Mouse (Mus musculus) adrenal gland, adult 2 months (tissue): Measurements from ENCODE around the gene Nvl. TPM values are rescaled to one million over a fixed set of nuclear protein-coding genes. Genes with fewer than 3 reads are reported as not detected.

ENCODE experiments used
- DNase-seq: peaks from one replicate; pipeline ENCODE4 v3.0.0; 2021
- long read RNA-seq: library from polyadenylated mRNA; stranded (forward); transcript quantifications from one replicate; pipeline ENCODE4 v2.0.0, GENCODE M21; 2021
- polyA plus RNA-seq: library from polyadenylated mRNA; depleted of rRNA; stranded (reverse); fragments of >200 nt; gene quantifications from 2 replicates; pipeline ENCODE4 v1.2.3, GENCODE M21; 2012; rRNA removed
- total RNA-seq, 2 experiments: library from RNA; stranded (reverse); gene quantifications; 2 replicates each; pipeline ENCODE4 v1.2.3; 2021

The Nvl gene
- 10 to 100 TPM; 15.3 to 16.6 TPM for total RNA-seq
- polyA plus RNA-seq: 6.3 and 7.0 TPM in 2 replicates
- long read RNA-seq, full-length matches to known transcripts: 7 of 12 reads
- long read RNA-seq, partial matches to known transcripts: 1 of 12 reads
- long read RNA-seq, other reads (novel, unspliced or antisense): 4 of 12 reads

DNA sequence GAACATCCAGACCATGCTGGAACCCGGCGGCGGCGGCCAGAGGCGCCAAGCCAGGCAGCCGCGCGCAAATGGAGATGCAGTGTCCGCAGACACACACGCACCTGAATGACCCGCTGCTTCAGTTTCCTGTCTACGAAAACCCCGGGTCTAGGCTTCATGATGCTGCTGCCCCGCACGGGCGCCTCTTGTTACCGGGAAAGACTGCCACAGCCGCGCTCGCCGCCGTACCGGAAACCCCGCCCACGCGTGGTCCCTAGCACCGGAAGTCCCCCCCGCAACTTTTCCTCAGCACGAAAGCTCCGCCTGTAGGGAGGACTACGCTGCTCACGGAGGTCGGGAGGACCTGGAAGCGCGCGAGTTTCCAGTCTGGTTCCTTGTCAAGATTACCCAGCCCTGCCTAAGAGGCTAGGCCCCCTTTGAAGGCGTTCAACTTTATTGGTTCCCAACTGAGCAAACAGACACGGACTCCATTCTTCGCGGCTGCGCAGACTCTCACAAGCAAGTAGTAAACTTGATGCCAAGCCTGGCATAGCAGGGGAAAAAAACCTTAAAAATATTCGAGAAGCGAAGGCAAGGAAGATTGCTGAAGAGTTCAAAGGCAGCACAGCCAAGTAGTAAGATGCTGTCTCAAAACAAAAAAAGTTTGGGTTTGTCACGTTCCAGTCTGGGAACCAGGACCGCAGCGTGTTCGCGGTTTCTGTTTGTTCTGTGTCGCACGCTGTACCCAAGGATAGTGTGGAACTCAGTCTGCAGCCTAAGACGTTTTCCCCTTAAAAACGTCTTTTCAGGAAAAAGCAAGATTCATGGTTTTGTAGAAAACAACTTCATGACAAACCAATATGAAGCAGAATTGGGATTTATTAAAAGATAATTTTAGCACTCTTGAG lies at the start of gene Nvl, which contains the start of gene Cnih4:
Gene Nvl (minus strand): TSS at position 255 of the 887 bp plus-strand sequence.
Gene Cnih4 (plus strand): TSS at position 744 of the 887 bp plus-strand sequence.
- peak; percentile 95 for DNase-seq

- DNase-seq: no peak
Measured at GRCm38 (mm10) chr1:181188925-181189324, 44.9 kb upstream of the Nvl start.

GRCm38 (mm10) chr1:181170210-181170609 lies 26.2 kb upstream of the Nvl start:
- DNase-seq: no peak

DNA sequence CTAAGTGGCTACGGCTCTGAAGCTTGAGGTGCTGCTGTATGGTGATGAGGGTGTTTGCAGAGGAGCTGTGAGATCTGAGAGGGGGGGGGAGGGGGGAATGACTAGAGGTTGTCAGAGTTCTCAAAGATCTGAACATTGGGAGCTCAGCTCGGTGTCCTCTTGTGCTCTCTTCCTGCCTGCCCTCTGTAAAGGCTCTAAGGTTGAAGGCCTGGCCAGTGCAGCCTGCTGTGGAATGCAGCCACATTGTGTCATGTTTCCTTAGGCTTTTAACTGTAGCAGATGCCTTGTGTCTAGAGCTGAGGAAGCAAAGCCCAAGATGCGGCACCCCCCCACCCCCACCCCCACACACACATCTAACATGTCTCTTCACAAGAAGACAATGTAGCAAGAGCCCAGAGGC lies 24.4 kb upstream of the Nvl start:
- DNase-seq: no peak

DNA sequence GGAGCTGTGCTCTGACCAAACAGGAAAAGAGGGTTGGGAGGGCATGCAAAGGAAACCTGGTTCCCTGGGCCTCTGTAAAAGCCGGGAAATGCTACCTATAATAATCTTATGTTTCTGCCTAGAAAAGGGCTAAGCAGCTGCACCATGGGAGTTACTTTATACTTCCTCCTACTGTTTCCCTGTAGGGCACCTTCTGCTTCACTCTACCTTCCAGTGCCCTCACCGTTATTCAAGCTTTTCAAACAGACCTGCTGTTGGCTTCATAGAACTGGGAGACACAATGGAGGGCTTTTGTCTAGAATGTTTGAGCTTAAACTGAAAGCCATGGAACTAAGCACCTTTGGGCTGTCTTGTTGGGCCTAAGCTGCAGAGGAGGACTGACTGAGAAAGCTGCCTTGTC lies 23.8 kb upstream of the Nvl start:
- no peak for DNase-seq

DNA sequence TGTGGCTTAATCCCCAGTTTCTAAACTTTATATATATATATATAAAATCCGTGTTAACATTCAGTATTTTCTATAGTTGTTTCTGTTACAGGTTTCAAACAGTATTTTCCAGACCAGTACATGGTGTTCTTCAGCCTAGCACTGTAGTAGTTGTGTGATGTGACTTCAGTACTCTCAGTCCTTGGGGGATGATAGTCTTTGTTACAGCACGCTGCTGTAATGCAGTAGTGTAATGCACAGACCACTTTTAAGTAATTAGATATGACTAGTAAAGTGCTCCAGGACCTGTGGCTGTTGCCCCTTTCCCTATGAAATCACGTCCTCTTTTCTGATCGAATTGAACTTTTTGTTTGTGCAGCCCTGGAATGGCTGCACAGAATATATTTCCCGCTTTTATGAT lies 7.5 kb upstream of the Nvl start:
- no peak for DNase-seq

GRCm38 (mm10) chr1:181150827-181151534 lies 7.0 kb upstream of the Nvl start:
- peak; percentile 93 for DNase-seq

- DNase-seq: no peak
Measured at GRCm38 (mm10) chr1:181150431-181150826, 6.4 kb upstream of the Nvl start.

GRCm38 (mm10) chr1:181149373-181150017 lies 5.5 kb upstream of the Nvl start:
- no peak for DNase-seq

DNA sequence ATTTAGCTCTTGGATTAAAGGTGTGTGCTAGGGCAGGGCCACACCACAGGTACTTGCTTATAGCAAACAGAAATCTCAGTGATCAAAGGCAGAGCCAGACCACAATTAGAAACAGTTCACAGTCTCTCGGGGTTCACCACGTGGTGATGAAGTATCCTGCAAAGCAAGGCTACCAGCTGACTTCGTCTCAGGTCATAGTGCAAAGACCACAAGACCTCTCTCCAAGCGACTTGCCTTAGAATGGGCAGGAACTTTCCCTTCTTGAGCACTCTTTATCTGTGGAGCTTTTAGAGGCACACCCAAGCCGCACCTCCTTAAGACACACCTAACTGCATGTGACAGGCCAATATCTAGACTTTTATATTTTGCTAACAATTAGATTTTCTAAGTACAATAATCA lies 4.5 kb upstream of the Nvl start:
- no peak for DNase-seq

DNA sequence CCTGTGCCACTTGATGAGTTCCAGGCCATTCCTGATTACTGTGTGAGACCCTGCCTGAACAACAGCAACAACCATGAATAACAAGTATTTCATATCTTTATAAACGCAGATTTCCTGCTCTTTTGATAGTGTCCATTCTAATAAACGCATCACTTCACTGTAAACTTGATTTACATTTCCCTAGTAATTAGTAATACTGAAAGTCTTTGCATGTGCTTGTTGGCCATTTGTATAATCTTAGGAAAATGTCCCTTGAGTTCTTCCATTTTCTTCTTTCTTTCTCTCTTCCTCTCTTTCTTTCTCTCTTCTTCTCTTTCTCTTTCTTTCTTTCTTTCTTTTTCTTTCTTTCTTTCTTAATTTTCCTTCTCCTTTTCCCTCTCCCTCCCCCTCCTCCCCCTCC lies 2.2 kb upstream of the Nvl start:
- no peak for DNase-seq

GRCm38 (mm10) chr1:181144966-181145365 lies 962 bp upstream of the Nvl start:
- DNase-seq: peak; percentile 14

DNA sequence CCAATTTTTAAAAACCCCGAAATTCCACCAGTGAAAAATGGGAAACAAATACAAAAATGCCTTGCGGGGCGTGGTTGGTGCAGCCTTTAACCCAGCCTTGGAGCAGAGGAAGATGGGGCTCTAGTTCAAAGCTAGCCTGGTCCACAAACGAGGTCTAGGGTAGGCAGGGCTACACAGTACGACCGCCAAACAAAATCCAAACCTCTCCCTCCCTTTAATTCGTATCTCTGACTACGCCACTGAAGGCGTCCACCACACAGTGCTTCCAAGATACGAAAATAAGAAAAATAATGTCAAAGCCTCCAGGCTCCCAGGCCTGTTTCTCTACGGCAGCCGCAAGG lies 425 bp downstream of the Nvl start:
- no peak for DNase-seq

DNA sequence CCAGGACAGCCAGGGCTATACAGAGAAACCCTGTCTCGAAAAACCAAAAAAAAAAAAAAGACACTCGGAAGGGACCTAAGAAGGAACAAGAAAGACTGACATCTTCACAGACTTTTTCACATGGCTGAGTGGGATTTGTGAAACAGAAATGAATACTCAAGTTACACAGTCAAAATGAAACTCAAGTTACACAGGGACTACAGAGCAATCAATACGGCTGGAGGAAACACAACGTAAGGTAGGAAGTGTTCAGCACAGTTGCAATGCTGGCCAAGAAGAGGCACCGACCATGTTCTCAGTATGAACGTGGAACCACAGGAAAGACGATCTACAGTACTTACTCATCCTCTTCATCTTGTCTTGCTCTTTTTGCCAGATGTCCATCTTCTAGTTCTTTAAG lies 5.3 kb downstream of the Nvl start:
- no peak for DNase-seq

- DNase-seq: peak; percentile 87
Measured at GRCm38 (mm10) chr1:181131915-181132314, 12.1 kb downstream of the Nvl start.

- DNase-seq: peak; percentile 48
Measured at GRCm38 (mm10) chr1:181126766-181127165, 17.2 kb downstream of the Nvl start.

DNA sequence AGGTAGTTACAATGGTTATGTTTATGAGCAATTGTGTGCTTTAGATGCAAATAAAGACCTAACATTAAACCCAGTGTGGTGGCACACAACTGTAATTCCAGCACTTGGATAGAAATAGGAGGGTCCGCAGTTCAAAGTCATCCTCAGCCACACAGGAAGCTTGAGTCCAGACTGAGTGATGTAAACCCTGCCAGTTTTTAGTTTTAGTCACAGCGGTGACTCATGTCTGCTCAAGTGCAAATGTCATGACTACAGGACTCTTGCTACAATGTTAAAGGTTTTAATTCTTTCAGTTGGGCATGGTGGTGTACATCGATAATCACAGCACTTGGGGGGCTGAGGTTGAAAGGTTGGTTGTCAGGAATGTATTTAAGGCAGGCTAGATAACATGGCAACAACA lies 18.1 kb downstream of the Nvl start:
- DNase-seq: peak; percentile 64

- no peak for DNase-seq
Measured at GRCm38 (mm10) chr1:181124145-181124544, 19.9 kb downstream of the Nvl start.

DNA sequence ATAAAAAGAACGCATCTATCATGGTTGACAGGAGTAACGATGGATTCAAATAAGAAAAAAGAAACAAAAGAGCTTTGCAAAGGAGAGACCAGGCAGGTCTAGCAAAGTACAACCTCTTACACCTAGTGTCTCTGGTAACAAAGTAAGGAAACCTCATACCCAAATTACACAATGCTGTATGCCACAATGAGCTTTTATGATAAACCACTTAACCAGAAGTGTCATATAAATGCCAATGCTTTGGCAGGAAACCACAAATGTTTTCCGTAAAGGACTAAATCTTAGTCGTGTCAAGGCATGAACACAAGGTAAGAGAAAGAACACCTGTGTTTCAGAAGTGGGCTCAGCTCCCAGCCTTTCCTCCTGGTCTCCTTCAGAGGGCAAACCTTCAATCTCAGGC lies 26.9 kb downstream of the Nvl start:
- DNase-seq: no peak

DNA sequence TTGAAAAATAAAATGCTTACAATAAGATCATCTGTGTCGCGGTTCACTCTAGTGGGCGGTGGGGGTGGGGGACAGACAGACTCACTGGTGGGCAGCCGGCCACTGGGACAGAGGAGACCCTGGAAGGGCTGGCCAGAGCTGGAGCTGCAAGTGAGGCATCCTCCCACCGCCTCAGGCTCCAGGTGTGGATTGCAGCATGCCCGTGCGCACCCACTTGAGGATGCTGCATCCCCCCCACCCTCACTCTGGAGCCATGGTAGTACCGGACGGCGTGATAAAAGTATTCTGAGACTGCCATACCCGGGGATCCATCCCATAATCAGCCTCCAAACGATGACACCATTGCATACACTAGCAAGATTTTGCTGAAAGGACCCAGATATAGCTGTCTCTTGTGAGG lies 54.0 kb downstream of the Nvl start:
- DNase-seq: no peak

- DNase-seq: no peak
Measured at GRCm38 (mm10) chr1:181084021-181084420, 60.0 kb downstream of the Nvl start.

- DNase-seq: no peak
Measured at GRCm38 (mm10) chr1:181073075-181073474, 70.9 kb downstream of the Nvl start.

- DNase-seq: no peak
Measured at GRCm38 (mm10) chr1:181069671-181070070, 74.3 kb downstream of the Nvl start.
